Mouse (Mus musculus) left cerebral cortex, adult 2 months (tissue): ENCODE measurements around the gene Adap1. TPM values are rescaled to one million over a fixed set of nuclear protein-coding genes. Genes with fewer than 3 reads are reported as not detected.

Experiments used
- DNase-seq, 2 experiments: peaks; one replicate each; pipeline ENCODE4 v3.0.0; 2021 to 2022; ENCODE audit warnings: low spot score in 2 of 2, mixed read lengths in 1 of 2; ENCODE audit errors: extremely low spot score in 1 of 2
- H3K27ac ChIP-seq: fragments of 200-600 bp; 2 replicates; pipeline ENCODE4 v1.8.1; 2022
- H3K4me3 ChIP-seq: fragments of 200-600 bp; 2 replicates; pipeline ENCODE4 v1.8.1; 2022
- CTCF ChIP-seq: fragments of 200-600 bp; IDR thresholded peaks from 2 replicates; pipeline ENCODE4 v1.8.1; 2022; ENCODE audit warnings: antibody characterized with exemption, mild to moderate bottlenecking, moderate library complexity
- intact Hi-C: fragments of 180-260 bp; cut with DNase I; formaldehyde crosslinking; loops from one replicate; pipeline ENCODE4 v1.15.1; 2025
- total RNA-seq, 2 experiments: library from RNA; stranded (reverse); gene quantifications; 2 replicates each; pipeline ENCODE4 v1.2.3; 2021

The Adap1 gene
- total RNA-seq, 2 experiments from 2014 or later: 242 to 256 TPM

GRCm38 (mm10) chr5:139364911-139365571 is 39.6 kb upstream of the Adap1 start:
- no peak overlapping the region for H3K4me3 ChIP-seq
- peak overlapping the region; percentile 85 for H3K27ac ChIP-seq
- no peak for TF ChIP-seq CTCF
- DNase-seq: no peak
- intact Hi-C loops: loop anchor here (1.0 to 2.0 kb wide), 2 partner anchors 33 to 104 kb away; no protein-coding TSS in a partner anchor

GRCm38 (mm10) chr5:139364260-139364910 is 39.0 kb upstream of the Adap1 start:
- intact Hi-C loops: loop anchor here (1.0 to 2.0 kb wide), 2 partner anchors 34 to 104 kb away; no protein-coding TSS in a partner anchor
- TF ChIP-seq CTCF: peak; percentile 100
- peak; percentile 84 to 93 for DNase-seq
- Histone ChIP-seq H3K4me3 (no peak overlapping the region), H3K27ac (peak overlapping the region; percentile 85)

GRCm38 (mm10) chr5:139363858-139364257 is 38.4 kb upstream of the Adap1 start:
- DNase-seq: no peak
- no peak for TF ChIP-seq CTCF
- Histone ChIP-seq H3K4me3 (no peak overlapping the region), H3K27ac (peak overlapping the region; percentile 85)
- intact Hi-C loops: loop anchor here (1.0 to 2.0 kb wide), 2 partner anchors 34 to 105 kb away; no protein-coding TSS in a partner anchor

GRCm38 (mm10) chr5:139359244-139359643 is 33.8 kb upstream of the Adap1 start:
- no peak for TF ChIP-seq CTCF
- Histone ChIP-seq H3K4me3 (no peak overlapping the region), H3K27ac (no peak overlapping the region)
- intact Hi-C loops: loop anchor here (5.0 to 10.0 kb wide), 2 partner anchors 308 to 514 kb away; no protein-coding TSS in a partner anchor
- no peak for DNase-seq

- DNase-seq: no peak
- peak; percentile 63 for TF ChIP-seq CTCF
- intact Hi-C loops: loop anchor here (5.0 to 10.0 kb wide), 2 partner anchors 309 to 514 kb away; no protein-coding TSS in a partner anchor
- no peak overlapping the region for H3K4me3 ChIP-seq
- no peak overlapping the region for H3K27ac ChIP-seq
Observed at GRCm38 (mm10) chr5:139358653-139359052, 33.2 kb upstream of the Adap1 start.

- Histone ChIP-seq H3K27ac (no peak overlapping the region), H3K4me3 (no peak overlapping the region)
- TF ChIP-seq CTCF: peak; percentile 93
- DNase-seq: peak; percentile 74 to 85
- intact Hi-C loops: loop anchor here (1.0 to 10.0 kb wide), 3 partner anchors 73 to 511 kb away; no protein-coding TSS in a partner anchor
Observed at GRCm38 (mm10) chr5:139355235-139355772, 29.9 kb upstream of the Adap1 start.

GRCm38 (mm10) chr5:139353946-139354345 is 28.5 kb upstream of the Adap1 start:
- intact Hi-C loops: loop anchor here (10.0 kb wide), 1 partner anchor 509 kb away; no protein-coding TSS in a partner anchor
- no peak for DNase-seq
- no peak for TF ChIP-seq CTCF
- Histone ChIP-seq H3K27ac (no peak overlapping the region), H3K4me3 (no peak overlapping the region)

- intact Hi-C loops: loop anchor here (10.0 kb wide), 1 partner anchor 509 kb away; no protein-coding TSS in a partner anchor
- no peak for DNase-seq
- TF ChIP-seq CTCF: peak; percentile 48
- Histone ChIP-seq H3K27ac (no peak overlapping the region), H3K4me3 (no peak overlapping the region)
Observed at GRCm38 (mm10) chr5:139353496-139353895, 28.1 kb upstream of the Adap1 start.

GRCm38 (mm10) chr5:139352317-139352716 is 26.9 kb upstream of the Adap1 start, which contains the start of gene Cyp2w1:
Cyp2w1 (plus strand) TSS chr5:139352617.
- intact Hi-C loops: loop anchor here (10.0 kb wide), 1 partner anchor 508 kb away; no protein-coding TSS in a partner anchor

GRCm38 (mm10) chr5:139351628-139352027 is 26.2 kb upstream of the Adap1 start:
- TF ChIP-seq CTCF: no peak
- no peak overlapping the region for H3K27ac ChIP-seq
- DNase-seq: no peak

More at GRCm38 (mm10) chr5:139352317-139352716, 26.9 kb upstream of the Adap1 start, which contains the start of gene Cyp2w1:
- no peak for DNase-seq
- TF ChIP-seq CTCF: no peak
- H3K4me3 ChIP-seq: no peak within 1 kb of the TSS
- H3K27ac ChIP-seq: no peak within 1 kb of the TSS

GRCm38 (mm10) chr5:139351134-139351533 is 25.7 kb upstream of the Adap1 start, which contains the start of gene Cox19:
Cox19 (minus strand) TSS chr5:139351418.
- no peak for DNase-seq
- intact Hi-C loops: loop anchor here (10.0 kb wide), 1 partner anchor 506 kb away; no protein-coding TSS in a partner anchor
- no peak within 1 kb of the TSS for H3K4me3 ChIP-seq

More at GRCm38 (mm10) chr5:139351628-139352027, 26.2 kb upstream of the Adap1 start:
- intact Hi-C loops: loop anchor here (10.0 kb wide), 1 partner anchor 507 kb away; no protein-coding TSS in a partner anchor
- no peak overlapping the region for H3K4me3 ChIP-seq

More at GRCm38 (mm10) chr5:139351134-139351533, 25.7 kb upstream of the Adap1 start, which contains the start of gene Cox19:
- no peak for TF ChIP-seq CTCF
- no peak within 1 kb of the TSS for H3K27ac ChIP-seq
